Mouse (Mus musculus): ENCODE results near the gene Lrrc4b. TPM values are rescaled to one million over a fixed set of nuclear protein-coding genes. Genes with fewer than 3 reads are reported as not detected.

Lrrc4b gene
- polyA plus RNA-seq, 1 experiment from 2014 or later = 26.4 TPM

DNA sequence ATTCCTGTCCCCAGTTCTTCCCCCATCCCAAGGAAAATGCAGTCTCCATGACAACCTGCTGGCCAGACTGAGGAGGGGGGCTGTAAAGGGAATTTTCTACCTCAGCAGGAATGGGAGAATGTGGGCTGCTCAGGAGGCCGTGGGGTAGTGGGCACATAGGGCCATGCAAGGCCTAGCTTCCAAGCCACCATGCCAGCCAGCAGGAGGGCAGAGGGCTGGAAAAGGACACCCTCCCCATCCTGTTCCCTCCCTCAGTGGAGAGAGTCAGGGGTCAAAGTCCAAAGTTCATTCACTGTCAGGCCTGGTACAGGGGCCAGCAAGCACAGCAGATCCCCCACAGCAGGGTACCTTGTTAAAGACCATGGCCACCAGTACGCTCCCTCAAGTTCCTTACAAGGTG is 36.3 kb downstream of the Lrrc4b start, which contains the start of gene Aspdh:
Gene Aspdh (plus strand): TSS at position 281 of the 400 bp plus-strand sequence.
- H3K4me3 ChIP-seq (replicated peaks; ENCODE audit: low read length) = no peak within 1 kb of the TSS
- peak within 1 kb of the TSS; percentile 75 for H3K27ac ChIP-seq
- DNase-seq (ENCODE audit: low spot score) (no peak), ATAC-seq (ENCODE audit: low FRiP score) (no peak)
- peaks cover 38% of the 10 kb centered on the region for H3K4me1 ChIP-seq (replicated peaks; ENCODE audit: control insufficient read depth, insufficient read depth, low read length)
- H3K9ac ChIP-seq = peak within 1 kb of the TSS; percentile 32; the same call in 1 of the 2 replicates
- peaks cover 40% of the 10 kb centered on the region for H3K36me3 ChIP-seq (replicated peaks; ENCODE audit: control insufficient read depth, insufficient read depth)
- no peaks in the 10 kb centered on the region for H3K27me3 ChIP-seq (ENCODE audit: control insufficient read depth, insufficient read depth, low read length)
- 55% methylated on average over 2 of the region's 2 CpGs for WGBS
- H3K4me2 ChIP-seq (replicated peaks) = no peak within 1 kb of the TSS
- H3K9me3 ChIP-seq (ENCODE audit: control insufficient read depth, low read length) = no peaks in the 10 kb centered on the region

GRCm38 (mm10) chr7:44466006-44466887 is 37.4 kb downstream of the Lrrc4b start:
- no peak for DNase-seq (ENCODE audit: low spot score)

DNA sequence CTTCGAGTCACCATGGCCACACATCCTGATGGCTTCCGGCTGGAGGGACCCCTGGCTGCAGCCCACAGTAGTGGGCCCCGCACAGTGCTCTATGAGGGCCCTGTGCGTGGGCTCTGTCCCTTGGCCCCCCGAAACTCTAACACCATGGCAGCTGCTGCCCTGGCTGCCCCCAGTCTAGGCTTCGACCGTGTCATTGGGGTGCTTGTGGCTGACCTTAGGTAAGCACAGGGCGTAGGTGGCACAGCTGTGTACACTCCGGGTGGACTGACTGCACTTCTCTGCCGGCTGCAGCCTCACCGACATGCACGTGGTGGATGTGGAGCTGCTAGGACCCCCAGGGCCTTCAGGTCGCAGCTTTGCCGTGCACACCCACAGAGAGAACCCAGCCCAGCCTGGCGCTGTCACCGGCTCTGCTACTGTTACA is 38.1 kb downstream of the Lrrc4b start:
- H3K4me1 ChIP-seq (replicated peaks; ENCODE audit: control insufficient read depth, insufficient read depth, low read length) = peaks cover 38% of the 10 kb centered on the region
- no peak overlapping the region for H3K4me2 ChIP-seq (replicated peaks)
- peaks cover 24% of the 10 kb centered on the region for H3K36me3 ChIP-seq (replicated peaks; ENCODE audit: control insufficient read depth, insufficient read depth)
- no peak overlapping the region for H3K9ac ChIP-seq
- H3K27me3 ChIP-seq (ENCODE audit: control insufficient read depth, insufficient read depth, low read length) = no peaks in the 10 kb centered on the region
- H3K4me3 ChIP-seq (replicated peaks; ENCODE audit: low read length) = no peak overlapping the region
- ATAC-seq (ENCODE audit: low FRiP score) (no peak), DNase-seq (ENCODE audit: low spot score) (no peak)
- 79% methylated on average over 16 of the region's 16 CpGs for WGBS
- no peaks in the 10 kb centered on the region for H3K9me3 ChIP-seq (ENCODE audit: control insufficient read depth, low read length)
- peak overlapping the region; percentile 93; the same call in 1 of the 2 replicates for H3K27ac ChIP-seq

More at GRCm38 (mm10) chr7:44466006-44466887, 37.4 kb downstream of the Lrrc4b start:
- Histone ChIP-seq H3K9ac (no peak overlapping the region), H3K36me3 (replicated peaks; ENCODE audit: control insufficient read depth, insufficient read depth) (peaks cover 30% of the 10 kb centered on the region), H3K27me3 (ENCODE audit: control insufficient read depth, insufficient read depth, low read length) (no peaks in the 10 kb centered on the region), H3K9me3 (ENCODE audit: control insufficient read depth, low read length) (no peaks in the 10 kb centered on the region), H3K4me2 (replicated peaks) (no peak overlapping the region), H3K27ac (peak overlapping the region; percentile 75), H3K4me1 (replicated peaks; ENCODE audit: control insufficient read depth, insufficient read depth, low read length) (peaks cover 38% of the 10 kb centered on the region), H3K4me3 (replicated peaks; ENCODE audit: low read length) (no peak overlapping the region)
- WGBS = 74% methylated on average over 10 of the region's 10 CpGs
- ATAC-seq (ENCODE audit: low FRiP score) = no peak

DNA sequence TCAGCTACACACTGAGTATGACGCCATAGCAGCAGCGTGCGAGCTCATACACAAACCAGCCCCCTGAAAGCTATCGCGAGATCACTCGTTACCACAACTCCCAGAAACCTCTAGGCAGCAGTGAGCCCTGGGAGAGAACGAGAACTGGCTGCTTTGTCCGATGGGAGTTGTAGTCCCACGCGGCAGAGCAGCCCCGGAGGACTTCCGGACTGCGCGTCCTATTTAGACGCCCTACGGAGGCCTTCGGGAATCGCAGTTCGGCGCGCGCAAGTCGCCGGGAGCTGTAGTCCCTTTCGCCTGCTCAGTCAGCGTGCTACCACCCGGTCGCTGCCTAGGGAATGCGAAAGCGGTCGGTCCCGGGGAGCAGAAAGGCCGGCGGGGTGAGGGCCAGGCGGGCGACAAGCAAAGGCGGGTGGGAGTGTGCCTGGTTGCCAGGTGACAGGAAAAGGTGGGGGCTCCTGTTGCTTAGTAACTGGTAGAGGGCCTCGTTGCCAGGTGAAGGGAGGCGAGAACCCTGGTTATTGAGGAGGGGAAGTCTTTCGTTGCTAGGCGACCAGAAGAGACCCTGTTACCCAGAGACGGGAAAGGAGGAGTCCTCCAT is 39.1 kb downstream of the Lrrc4b start, which contains the start of gene Josd2:
Gene Josd2 (plus strand): TSS at position 170 of the 601 bp plus-strand sequence.
- ATAC-seq (ENCODE audit: low FRiP score) = peak; percentile 92

GRCm38 (mm10) chr7:44468644-44469285 is 39.9 kb downstream of the Lrrc4b start:
- WGBS = 50% methylated on average over 15 of the region's 15 CpGs

More for the DNA sequence above, 39.1 kb downstream of the Lrrc4b start, which contains the start of gene Josd2:
- Histone ChIP-seq H3K9ac (peak within 1 kb of the TSS; percentile 61), H3K4me1 (replicated peaks; ENCODE audit: control insufficient read depth, insufficient read depth, low read length) (peaks cover 46% of the 10 kb centered on the region), H3K27me3 (ENCODE audit: control insufficient read depth, insufficient read depth, low read length) (no peaks in the 10 kb centered on the region), H3K9me3 (ENCODE audit: control insufficient read depth, low read length) (no peaks in the 10 kb centered on the region), H3K36me3 (replicated peaks; ENCODE audit: control insufficient read depth, insufficient read depth) (peaks cover 14% of the 10 kb centered on the region), H3K4me2 (replicated peaks) (peak within 1 kb of the TSS; percentile 65), H3K4me3 (replicated peaks; ENCODE audit: low read length) (peak within 1 kb of the TSS; percentile 43), H3K27ac (peak within 1 kb of the TSS; percentile 93)
- DNase-seq (ENCODE audit: low spot score) = peak; percentile 95
- WGBS = under 1% methylated on average over 42 of the region's 42 CpGs

DNA sequence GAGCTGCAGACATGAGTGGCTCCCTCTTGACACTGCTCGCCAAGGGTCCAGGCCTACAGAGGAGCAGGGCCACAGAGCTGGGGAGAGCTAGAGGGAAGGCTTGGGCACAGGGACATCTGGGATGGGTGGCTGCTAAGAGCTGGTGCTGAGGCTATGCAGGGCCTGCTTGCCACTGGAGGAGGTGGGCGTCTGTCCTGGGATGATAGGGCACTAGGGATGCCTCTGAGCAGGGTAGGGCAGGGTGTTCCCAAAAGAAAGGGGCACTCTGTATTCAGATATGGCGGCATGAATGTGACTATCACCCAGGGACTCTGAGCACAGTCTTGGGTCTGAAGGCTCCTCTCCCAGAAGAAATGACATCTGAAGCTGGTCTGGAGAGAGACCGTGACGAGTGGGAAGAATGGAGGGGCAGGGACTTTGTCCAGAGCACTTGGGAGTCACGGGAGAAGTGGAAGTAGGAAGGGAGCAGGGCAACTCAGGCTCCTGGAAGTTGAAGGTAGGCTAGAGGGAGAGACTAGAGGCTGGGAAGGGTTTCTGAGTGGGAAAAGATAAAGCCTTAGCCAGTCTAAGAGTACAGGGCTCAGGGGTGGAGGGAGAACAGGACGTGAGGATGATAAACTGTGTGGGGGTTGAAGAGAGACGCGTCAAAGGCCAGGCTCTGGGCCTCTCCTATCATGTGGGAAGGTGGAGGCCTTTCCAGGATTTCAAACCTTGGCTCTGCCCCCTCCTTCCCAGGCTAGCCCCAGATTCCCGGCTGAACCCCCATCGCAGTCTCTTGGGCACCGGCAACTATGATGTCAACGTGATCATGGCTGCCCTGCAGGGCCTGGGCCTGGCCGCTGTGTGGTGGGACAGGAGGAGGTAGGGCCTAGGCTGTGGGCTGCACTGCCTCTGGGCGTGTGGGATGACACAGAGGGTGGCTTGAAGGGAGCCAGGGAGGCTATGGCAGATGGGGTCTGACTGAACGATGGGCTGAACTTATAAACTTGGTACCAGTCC is 41.2 kb downstream of the Lrrc4b start:
- Histone ChIP-seq H3K36me3 (replicated peaks; ENCODE audit: control insufficient read depth, insufficient read depth) (no peaks in the 10 kb centered on the region), H3K27ac (peak overlapping the region; percentile 93; the same call in 1 of the 2 replicates), H3K9me3 (ENCODE audit: control insufficient read depth, low read length) (no peaks in the 10 kb centered on the region), H3K4me3 (replicated peaks; ENCODE audit: low read length) (no peak overlapping the region), H3K9ac (peak overlapping the region; percentile 28; the same call in 1 of the 2 replicates), H3K4me2 (replicated peaks) (0 out of 2 replicates have a peak overlapping the region, but pooled peaks have one; percentile 65), H3K4me1 (replicated peaks; ENCODE audit: control insufficient read depth, insufficient read depth, low read length) (peaks cover 37% of the 10 kb centered on the region), H3K27me3 (ENCODE audit: control insufficient read depth, insufficient read depth, low read length) (no peaks in the 10 kb centered on the region)
- ATAC-seq (ENCODE audit: low FRiP score) = no peak
- WGBS = 90% methylated on average over 16 of the region's 16 CpGs
- DNase-seq (ENCODE audit: low spot score) = no peak

More at GRCm38 (mm10) chr7:44468644-44469285, 39.9 kb downstream of the Lrrc4b start:
- ATAC-seq (ENCODE audit: low FRiP score) (no peak), DNase-seq (ENCODE audit: low spot score) (no peak)
- no peaks in the 10 kb centered on the region for H3K27me3 ChIP-seq (ENCODE audit: control insufficient read depth, insufficient read depth, low read length)
- peak overlapping the region; percentile 65 for H3K4me2 ChIP-seq (replicated peaks)
- peak overlapping the region; percentile 43 for H3K4me3 ChIP-seq (replicated peaks; ENCODE audit: low read length)
- H3K27ac ChIP-seq = peak overlapping the region; percentile 93
- peak overlapping the region; percentile 61 for H3K9ac ChIP-seq
- H3K4me1 ChIP-seq (replicated peaks; ENCODE audit: control insufficient read depth, insufficient read depth, low read length) = peaks cover 40% of the 10 kb centered on the region
- H3K36me3 ChIP-seq (replicated peaks; ENCODE audit: control insufficient read depth, insufficient read depth) = peaks cover 5% of the 10 kb centered on the region
- no peaks in the 10 kb centered on the region for H3K9me3 ChIP-seq (ENCODE audit: control insufficient read depth, low read length)

DNA sequence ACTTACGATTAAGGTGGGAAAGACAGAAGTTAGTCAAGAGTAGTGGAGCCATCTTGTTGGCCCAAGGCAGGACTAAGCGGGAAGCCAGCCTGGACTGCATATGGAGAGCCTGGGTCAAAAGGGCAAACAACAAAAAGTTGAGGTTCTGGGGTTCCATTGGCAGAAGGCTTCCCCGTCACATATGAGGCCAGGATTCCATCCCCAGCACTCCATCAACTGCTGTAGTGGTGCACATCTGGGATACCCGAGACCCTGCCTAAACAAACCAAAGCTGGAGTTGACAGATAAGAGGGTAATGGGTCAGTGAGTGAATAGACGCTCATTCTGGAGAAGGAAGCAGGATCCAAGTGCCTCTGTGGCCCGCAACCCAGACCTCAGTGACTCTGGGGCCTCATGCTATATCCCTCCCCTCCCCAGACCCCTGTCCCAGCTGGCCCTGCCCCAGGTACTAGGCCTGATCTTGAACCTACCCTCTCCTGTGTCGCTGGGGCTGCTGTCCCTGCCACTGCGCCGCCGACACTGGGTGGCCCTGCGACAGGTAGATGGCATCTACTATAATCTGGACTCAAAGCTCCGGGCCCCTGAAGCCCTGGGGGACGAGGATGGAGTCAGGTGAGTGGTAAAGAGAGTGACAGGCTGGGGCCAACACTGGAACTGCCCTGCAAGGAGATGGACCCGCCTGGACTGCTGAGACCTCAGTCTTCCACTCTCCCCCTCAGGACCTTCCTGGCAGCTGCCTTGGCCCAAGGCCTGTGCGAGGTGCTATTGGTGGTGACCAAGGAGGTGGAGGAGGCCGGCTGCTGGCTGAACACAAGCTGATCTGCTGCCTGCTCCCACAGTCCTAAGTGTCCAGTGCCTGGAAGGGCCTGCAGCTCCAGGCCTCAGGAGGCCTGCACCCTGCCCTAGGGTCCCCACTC is 42.1 kb downstream of the Lrrc4b start:
- ATAC-seq (ENCODE audit: low FRiP score) = no peak
- no peak overlapping the region for H3K4me3 ChIP-seq (replicated peaks; ENCODE audit: low read length)
- no peak overlapping the region for H3K27ac ChIP-seq

More for the DNA sequence above, 42.1 kb downstream of the Lrrc4b start:
- 90% methylated on average over 16 of the region's 16 CpGs for WGBS
- Histone ChIP-seq H3K36me3 (replicated peaks; ENCODE audit: control insufficient read depth, insufficient read depth) (no peaks in the 10 kb centered on the region), H3K4me2 (replicated peaks) (no peak overlapping the region), H3K27me3 (ENCODE audit: control insufficient read depth, insufficient read depth, low read length) (no peaks in the 10 kb centered on the region), H3K9ac (no peak overlapping the region), H3K4me1 (replicated peaks; ENCODE audit: control insufficient read depth, insufficient read depth, low read length) (peaks cover 38% of the 10 kb centered on the region), H3K9me3 (ENCODE audit: control insufficient read depth, low read length) (no peaks in the 10 kb centered on the region)
- no peak for DNase-seq (ENCODE audit: low spot score)

Measured in hindbrain, embryonic 14.5 days (tissue).